Mouse (Mus musculus) C2C12 (cell line): ENCODE results near the gene Gm4756.
"Not testable (repeated sequence)": the region's sequence is repeated elsewhere in the genome, so short reads cannot be mapped to it uniquely, and the experiment has no call there.

ENCODE experiments used
- CEBPB ChIP-seq: IDR thresholded peaks from one replicate; pipeline ENCODE4 v1.6.1; 2011; ENCODE audit warnings: low read depth, mild to moderate bottlenecking, control low read depth, moderate library complexity
- CTCF ChIP-seq: IDR thresholded peaks from one replicate; pipeline ENCODE4 v1.5.1; 2011; ENCODE audit not compliant: control insufficient read depth, insufficient read depth, insufficient read length
- FOSL1 ChIP-seq: IDR thresholded peaks from one replicate; pipeline ENCODE4 v1.8.0; 2011; ENCODE audit warnings: mild to moderate bottlenecking, low read length; ENCODE audit not compliant: poor library complexity, insufficient read depth, severe bottlenecking
- MYOD1 ChIP-seq: IDR thresholded peaks from one replicate; pipeline ENCODE4 v1.6.1; 2011; ENCODE audit warnings: low read depth; ENCODE audit not compliant: control insufficient read depth, insufficient read length
- MYOG ChIP-seq: IDR thresholded peaks from one replicate; pipeline ENCODE4 v1.6.1; 2011; ENCODE audit not compliant: control insufficient read depth, insufficient read length; ENCODE audit errors: extremely low read depth
- USF1 ChIP-seq: IDR thresholded peaks from one replicate; pipeline ENCODE4 v1.6.1; 2011; ENCODE audit warnings: low read depth, mild to moderate bottlenecking, control low read depth, moderate library complexity

- TF ChIP-seq CTCF, MYOG, MYOD1, FOSL1, USF1, CEBPB: not testable (repeated sequence)
These were observed 38.3 kb upstream of the Gm4756 start for GRCm38 (mm10) chr12:72687741-72688140.
